Mouse (Mus musculus): ENCODE results near the gene Runx1. TPM values are rescaled to one million over a fixed set of nuclear protein-coding genes. Genes with fewer than 3 reads are reported as not detected.

The Runx1 gene
- total RNA-seq, 2 experiments from 2014 or later = 2.5 to 2.9 TPM

- no peak for DNase-seq
Measured at GRCm38 (mm10) chr16:92555051-92555450, 270.9 kb downstream of the Runx1 start.

GRCm38 (mm10) chr16:92552858-92553257 lies 273.1 kb downstream of the Runx1 start:
- no peak for DNase-seq

GRCm38 (mm10) chr16:92552106-92552382 lies 273.9 kb downstream of the Runx1 start:
- no peak for DNase-seq
